Mouse (Mus musculus) retina, postnatal 1 day (tissue): Measurements from ENCODE around the gene Cgnl1.

Experiments used
- DNase-seq: peaks from one replicate; pipeline ENCODE4 v3.0.0-alpha.2; 2012

Gene Cgnl1

GRCm38 (mm10) chr9:71770991-71771767, at the start of gene Cgnl1:
Cgnl1 (minus strand) TSS chr9:71771602.
- DNase-seq: peak; percentile 74

GRCm38 (mm10) chr9:71818453-71818852, 47.1 kb upstream of the Cgnl1 start:
- DNase-seq: no peak

- DNase-seq: no peak
Observed at GRCm38 (mm10) chr9:71816121-71816520, 44.7 kb upstream of the Cgnl1 start.

GRCm38 (mm10) chr9:71813565-71813964, 42.2 kb upstream of the Cgnl1 start:
- DNase-seq: no peak

GRCm38 (mm10) chr9:71812914-71813313, 41.5 kb upstream of the Cgnl1 start:
- DNase-seq: no peak

GRCm38 (mm10) chr9:71812402-71812801, 41.0 kb upstream of the Cgnl1 start:
- peak; percentile 44 for DNase-seq

- no peak for DNase-seq
Observed at GRCm38 (mm10) chr9:71811404-71811803, 40.0 kb upstream of the Cgnl1 start.

GRCm38 (mm10) chr9:71810723-71811122, 39.3 kb upstream of the Cgnl1 start:
- DNase-seq: no peak

GRCm38 (mm10) chr9:71808640-71809254, 37.3 kb upstream of the Cgnl1 start:
- peak; percentile 62 for DNase-seq

GRCm38 (mm10) chr9:71807801-71808200, 36.4 kb upstream of the Cgnl1 start:
- DNase-seq: no peak

GRCm38 (mm10) chr9:71806422-71806805, 35.0 kb upstream of the Cgnl1 start:
- peak; percentile 85 for DNase-seq

- no peak for DNase-seq
Observed at GRCm38 (mm10) chr9:71805646-71806421, 34.4 kb upstream of the Cgnl1 start.

- DNase-seq: no peak
Observed at GRCm38 (mm10) chr9:71804116-71804515, 32.7 kb upstream of the Cgnl1 start.

GRCm38 (mm10) chr9:71803281-71803680, 31.9 kb upstream of the Cgnl1 start:
- no peak for DNase-seq

GRCm38 (mm10) chr9:71799598-71799997, 28.2 kb upstream of the Cgnl1 start:
- no peak for DNase-seq

- DNase-seq: no peak
Observed at GRCm38 (mm10) chr9:71798176-71798575, 26.8 kb upstream of the Cgnl1 start.

GRCm38 (mm10) chr9:71777404-71777803, 6.0 kb upstream of the Cgnl1 start:
- no peak for DNase-seq

GRCm38 (mm10) chr9:71776337-71776736, 4.9 kb upstream of the Cgnl1 start:
- no peak for DNase-seq

GRCm38 (mm10) chr9:71773563-71773962, 2.2 kb upstream of the Cgnl1 start:
- DNase-seq: no peak

GRCm38 (mm10) chr9:71772338-71772737, 936 bp upstream of the Cgnl1 start:
- DNase-seq: peak; percentile 48

- no peak for DNase-seq
Observed at GRCm38 (mm10) chr9:71770484-71770883, 918 bp downstream of the Cgnl1 start.

- DNase-seq: no peak
Observed at GRCm38 (mm10) chr9:71769701-71770100, 1.7 kb downstream of the Cgnl1 start.

- no peak for DNase-seq
Observed at GRCm38 (mm10) chr9:71768119-71768518, 3.3 kb downstream of the Cgnl1 start.

- no peak for DNase-seq
Observed at GRCm38 (mm10) chr9:71766902-71767301, 4.5 kb downstream of the Cgnl1 start.
